Mouse (Mus musculus) bone marrow macrophage, adult 2 months (primary cell): ENCODE data around the gene Nr2f2.

Source experiments
- CTCF ChIP-seq: IDR thresholded peaks from 2 replicates; pipeline ENCODE4 v1.5.1; 2012; ENCODE audit warnings: low read depth, mild to moderate bottlenecking, low read length, moderate library complexity
- POLR2A ChIP-seq: IDR thresholded peaks from 2 replicates; pipeline ENCODE4 v1.6.1; 2012; ENCODE audit warnings: mild to moderate bottlenecking, low read depth, low read length, borderline replicate concordance

DNA sequence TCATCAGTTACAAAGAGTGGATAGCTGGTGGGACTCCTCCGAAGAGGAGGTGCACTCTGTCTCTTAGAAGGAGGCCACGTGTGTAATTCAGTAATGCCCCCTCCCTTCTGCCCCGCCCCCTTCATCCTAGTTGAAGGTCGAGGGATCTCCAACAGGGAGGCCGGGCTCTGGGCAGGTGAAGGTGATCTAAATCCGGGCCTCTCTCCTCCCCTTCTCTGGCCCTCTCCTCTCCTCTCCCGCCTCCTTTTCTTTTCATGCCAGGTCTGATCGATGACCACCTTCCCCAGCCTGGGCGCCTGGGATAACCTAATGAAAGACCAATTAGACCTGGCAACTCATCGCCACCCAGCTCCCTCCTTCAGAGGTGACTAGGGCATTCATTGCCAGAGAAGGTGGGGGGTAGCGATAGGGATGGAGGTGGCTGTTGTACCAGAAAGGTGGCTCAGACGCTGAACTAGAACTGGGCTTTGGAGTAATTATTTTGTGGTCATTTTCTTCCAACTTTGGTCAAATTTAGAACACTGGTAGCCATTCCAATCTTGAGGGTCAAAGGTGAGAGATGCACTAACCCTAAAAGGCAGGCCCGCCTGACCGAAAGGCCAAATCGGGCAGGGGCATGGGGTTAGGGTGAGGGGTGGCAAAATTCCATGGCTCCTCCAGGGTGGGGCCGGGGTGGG lies 1.2 kb upstream of the Nr2f2 start:
- TF ChIP-seq CTCF = no peak
- no peak for TF ChIP-seq POLR2A
